Mouse (Mus musculus): ENCODE results near the gene Ppm1m.

- TF ChIP-seq EP300 (IDR thresholded peaks at IDR 0.05; ENCODE audit: insufficient read depth, low read depth, low read length) (no peak), CTCF (IDR thresholded peaks at IDR 0.05) (no peak)
Measured at GRCm38 (mm10) chr9:106210853-106211609, 11.5 kb upstream of the Ppm1m start.
